Mouse (Mus musculus): Measurements from ENCODE around the gene Btf3l4.

DNA sequence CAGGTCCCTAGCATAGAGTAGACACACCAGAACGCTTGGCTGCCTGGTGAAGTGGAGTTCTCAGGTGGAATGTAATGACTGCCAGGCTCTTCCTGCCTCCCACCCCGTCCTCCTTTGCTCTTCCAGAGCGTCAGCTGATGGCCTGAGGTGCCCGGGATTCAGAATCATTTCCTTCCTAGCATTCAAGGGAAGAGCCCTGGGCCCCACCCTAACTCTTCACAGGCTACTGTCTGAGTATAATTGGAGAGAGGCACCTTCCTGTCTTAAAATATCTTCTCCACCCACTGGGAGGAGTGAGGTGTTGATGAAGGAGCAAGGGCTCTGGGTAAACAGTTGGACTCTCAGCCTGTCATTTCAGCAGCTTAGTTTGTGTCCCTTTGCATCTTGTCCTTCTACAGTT, 36.7 kb downstream of the Btf3l4 start:
- no peak for TF ChIP-seq CTCF (IDR thresholded peaks at IDR 0.05; ENCODE audit: low read depth, low read length)
- TF ChIP-seq POLR2AphosphoS5 (IDR thresholded peaks at IDR 0.05; ENCODE audit: insufficient replicate concordance, low read depth, low read length): no peak
- TF ChIP-seq GATA1 (IDR thresholded peaks at IDR 0.05; ENCODE audit: borderline replicate concordance, low read length): no peak
